ENCODE assay signal across 8 mouse cellular contexts in genomic region chr17:45403207-45403606, GRCm38 (mm10). TPM values are rescaled to one million over a fixed set of nuclear protein-coding genes. Genes with fewer than 3 reads are reported as not detected.
DNase-seq lines count a peak whose midpoint lies in the region; ATAC-seq and TF ChIP-seq lines count a peak whose summit lies in the region.

No protein-coding gene starts in this region.

- intact Hi-C loops in gastrocnemius, postnatal 14 days (cut with DNase I; ENCODE audit: low total_unique reads), result no loop called here

- H3K4me1 ChIP-seq in kidney, embryonic 14.5 days (ENCODE audit: control insufficient read depth, insufficient read depth, low read length), result no peaks in the 10 kb centered on the region; the same call in 1 of the 2 replicates
- H3K4me1 ChIP-seq in heart, postnatal 0 days (ENCODE audit: control insufficient read depth, insufficient read depth), result no peaks in the 10 kb centered on the region
- peaks cover 4% of the 10 kb centered on the region; the same call in 1 of the 2 replicates for H3K4me1 ChIP-seq in midbrain, embryonic 15.5 days

- no peak for TF ChIP-seq EP300 in heart, postnatal 0 days (IDR thresholded peaks at IDR 0.05; ENCODE audit: low read depth)

- peak; percentile 66 for TF ChIP-seq CTCF in heart, postnatal 0 days (IDR thresholded peaks at IDR 0.05; ENCODE audit: low read depth)
- peak; percentile 92 for TF ChIP-seq CTCF in layer of hippocampus, adult 2 months (conservative IDR thresholded peaks at IDR 0.05)

- no peaks in the 10 kb centered on the region for H3K27me3 ChIP-seq in kidney, embryonic 14.5 days (ENCODE audit: control insufficient read depth, insufficient read depth, low read length)
- H3K27me3 ChIP-seq in heart, postnatal 0 days (ENCODE audit: control insufficient read depth, insufficient read depth, low read length), result no peaks in the 10 kb centered on the region
- H3K27me3 ChIP-seq in midbrain, embryonic 15.5 days (replicated peaks), result no peaks in the 10 kb centered on the region

- ATAC-seq in kidney, embryonic 14.5 days (ENCODE audit: low FRiP score, low TSS enrichment), result no peak
- ATAC-seq in heart, postnatal 0 days (ENCODE audit: insufficient read depth, low read depth), result no peak
- ATAC-seq in midbrain, embryonic 15.5 days (replicated peaks), result peak; percentile 78

- peak; percentile 40 for DNase-seq in kidney, adult 11 months
- peak; percentile 77 for DNase-seq in MN1 (ENCODE audit: low spot score)
- peak; percentile 74 to 81 for DNase-seq in cerebellum, postnatal 10 days
- peak; percentile 47 for DNase-seq in heart, postnatal 0 days (ENCODE audit: low spot score)
- DNase-seq in layer of hippocampus, adult 2 months (ENCODE audit: low spot score in 2 of 2), result peak; percentile 63 to 79
- DNase-seq in gastrocnemius, postnatal 14 days, result no peak

- 18% methylated on average over 3 of the region's 3 CpGs for WGBS in kidney, embryonic 14.5 days
- 8% methylated on average over 3 of the region's 3 CpGs for WGBS in heart, postnatal 0 days
- WGBS in midbrain, embryonic 15.5 days, result 7% methylated on average over 3 of the region's 3 CpGs

- H3K4me2 ChIP-seq in kidney, embryonic 14.5 days (replicated peaks; ENCODE audit: low read depth, low read length), result no peak overlapping the region
- H3K4me2 ChIP-seq in heart, postnatal 0 days (ENCODE audit: low read depth, low read length), result no peak overlapping the region
- no peak overlapping the region for H3K4me2 ChIP-seq in midbrain, embryonic 15.5 days

- H3K36me3 ChIP-seq in kidney, embryonic 14.5 days (ENCODE audit: control insufficient read depth, insufficient read depth, low read length), result peaks cover 71% of the 10 kb centered on the region
- H3K36me3 ChIP-seq in heart, postnatal 0 days (replicated peaks; ENCODE audit: control insufficient read depth, insufficient read depth, low read length), result peaks cover 43% of the 10 kb centered on the region
- H3K36me3 ChIP-seq in midbrain, embryonic 15.5 days (replicated peaks), result peaks cover 18% of the 10 kb centered on the region

- no peak overlapping the region for H3K9ac ChIP-seq in kidney, embryonic 14.5 days (ENCODE audit: low read depth, low read length)
- no peak overlapping the region for H3K9ac ChIP-seq in heart, postnatal 0 days (replicated peaks; ENCODE audit: low read depth, low read length)
- H3K9ac ChIP-seq in midbrain, embryonic 15.5 days, result no peak overlapping the region

- H3K9me3 ChIP-seq in kidney, embryonic 14.5 days (ENCODE audit: control insufficient read depth, low read length), result no peaks in the 10 kb centered on the region
- H3K9me3 ChIP-seq in heart, postnatal 0 days (replicated peaks; ENCODE audit: control insufficient read depth, low read length), result no peaks in the 10 kb centered on the region
- no peaks in the 10 kb centered on the region for H3K9me3 ChIP-seq in midbrain, embryonic 15.5 days

- H3K4me3 ChIP-seq in kidney, embryonic 14.5 days (ENCODE audit: low read length), result no peak overlapping the region
- no peak overlapping the region for H3K4me3 ChIP-seq in heart, postnatal 0 days (ENCODE audit: low read depth, low read length)
- H3K4me3 ChIP-seq in layer of hippocampus, adult 2 months, result no peak overlapping the region
- H3K4me3 ChIP-seq in midbrain, embryonic 15.5 days, result no peak overlapping the region

- H3K27ac ChIP-seq in kidney, embryonic 14.5 days (ENCODE audit: low read depth, low read length), result no peak overlapping the region
- H3K27ac ChIP-seq in heart, postnatal 0 days (ENCODE audit: low read depth), result no peak overlapping the region
- no peak overlapping the region for H3K27ac ChIP-seq in layer of hippocampus, adult 2 months
- H3K27ac ChIP-seq in midbrain, embryonic 15.5 days, result no peak overlapping the region

RNA-seq across cellular contexts. Expression of gene Cdc5l, which starts 30.3 kb away (rescaled TPM):
- 69.3 and 73.5 TPM in 2 replicates for polyA plus RNA-seq in kidney, embryonic 14.5 days (2014; fragmentation: Nextera tagmentation; extraction: Ambion mirVana)
- 16.5 and 19.6 TPM in 2 replicates for total RNA-seq in heart, postnatal 0 days (2014; rRNA removed; ENCODE audit: low replicate concordance)
- polyA plus RNA-seq in heart, postnatal 0 days (2015; fragmentation: Nextera tagmentation; extraction: Ambion mirVana), result 31.5 and 35.8 TPM in 2 replicates
- total RNA-seq in layer of hippocampus, adult 2 months (2021), result 10 to 100 TPM; 55.7 to 57.5 TPM
- polyA plus RNA-seq in midbrain, embryonic 15.5 days (2015; fragmentation: Nextera tagmentation; extraction: Ambion mirVana), result 61.3 and 62.1 TPM in 2 replicates
- 10 to 100 TPM; 31.3 to 33.9 TPM for total RNA-seq in gastrocnemius, postnatal 14 days (2021)
